Mouse (Mus musculus): ENCODE results near the gene Ugt1a8. TPM values are rescaled to one million over a fixed set of nuclear protein-coding genes. Genes with fewer than 3 reads are reported as not detected.
"Not testable (repeated sequence)": the region's sequence is repeated elsewhere in the genome, so short reads cannot be mapped to it uniquely, and the experiment has no call there.

Ugt1a8 gene
- polyA plus RNA-seq, 1 experiment from 2014 or later = not detected

DNA sequence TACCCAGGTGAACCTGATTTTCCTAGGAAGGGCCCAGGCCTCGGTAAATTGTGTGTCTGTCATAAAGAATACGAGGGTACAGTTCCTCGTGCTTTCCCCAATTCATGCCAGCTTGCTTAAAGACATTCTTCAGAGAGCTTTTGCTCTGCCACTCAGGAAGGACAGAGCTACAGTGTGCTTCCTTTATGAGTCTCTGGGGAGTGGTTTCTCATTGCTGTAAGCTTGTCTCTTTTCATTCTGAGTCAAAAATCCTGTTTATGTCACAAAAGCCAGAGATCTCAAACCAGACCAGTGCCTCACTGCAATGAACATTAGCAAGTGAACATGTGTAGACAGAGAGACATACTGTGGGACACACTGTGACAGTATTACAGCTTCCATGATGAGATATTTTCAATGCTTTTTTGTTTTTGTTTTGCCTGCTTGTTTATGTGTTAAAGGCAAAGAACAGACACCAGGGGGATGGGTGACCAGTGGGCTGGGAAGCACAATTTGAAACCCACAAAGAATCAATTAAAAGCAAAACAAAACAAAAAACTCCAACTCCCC is 46.4 kb downstream of the Ugt1a8 start:
- Histone ChIP-seq H3K27ac (peak overlapping the region; percentile 87), H3K4me3 (ENCODE audit: inconsistent target) (no peak overlapping the region), H3K79me2 (ENCODE audit: inconsistent target) (peaks cover 78% of the 10 kb centered on the region), H3K36me3 (ENCODE audit: inconsistent target) (no peaks in the 10 kb centered on the region)
- 3% methylated on average over 3 of the region's 3 CpGs for WGBS (ENCODE audit: missing documents)

DNA sequence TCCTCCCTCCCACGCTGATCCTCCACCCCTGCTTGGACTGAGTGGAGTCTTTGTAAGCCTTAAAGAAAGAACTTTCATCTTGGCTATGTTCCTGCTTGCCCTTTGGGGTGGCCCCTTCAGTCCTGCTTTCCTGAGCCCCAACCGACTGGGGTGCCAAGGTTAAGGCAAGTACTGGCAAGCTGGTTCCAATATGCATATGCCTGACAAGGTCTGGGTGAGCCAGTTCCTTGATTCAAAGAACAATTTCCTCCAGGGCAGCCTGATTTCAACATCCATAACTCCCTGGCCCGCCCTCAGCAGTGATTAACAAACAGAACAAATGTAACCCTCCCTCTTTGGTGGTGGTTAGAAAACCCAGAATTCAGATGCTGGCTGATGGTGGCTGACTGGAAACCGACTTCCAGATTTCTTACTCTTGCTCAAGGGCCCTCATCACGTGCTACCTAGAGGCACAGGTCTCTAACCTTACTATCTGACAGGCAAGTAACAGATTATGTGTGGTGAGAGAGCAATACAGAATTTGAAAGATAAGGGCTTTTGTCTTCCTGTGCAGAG is 46.9 kb downstream of the Ugt1a8 start, which contains the start of gene Ugt1a6a:
Gene Ugt1a6a (plus strand): TSS at position 353 of the 555 bp plus-strand sequence.
- not testable (repeated sequence) for H3K4me3 ChIP-seq (ENCODE audit: inconsistent target); H3K36me3 ChIP-seq (ENCODE audit: inconsistent target)
- peak within 1 kb of the TSS; percentile 87 for H3K27ac ChIP-seq
- WGBS (ENCODE audit: missing documents) = 10% methylated on average over 3 of the region's 5 CpGs
- peaks cover 73% of the 10 kb centered on the region for H3K79me2 ChIP-seq (ENCODE audit: inconsistent target)

DNA sequence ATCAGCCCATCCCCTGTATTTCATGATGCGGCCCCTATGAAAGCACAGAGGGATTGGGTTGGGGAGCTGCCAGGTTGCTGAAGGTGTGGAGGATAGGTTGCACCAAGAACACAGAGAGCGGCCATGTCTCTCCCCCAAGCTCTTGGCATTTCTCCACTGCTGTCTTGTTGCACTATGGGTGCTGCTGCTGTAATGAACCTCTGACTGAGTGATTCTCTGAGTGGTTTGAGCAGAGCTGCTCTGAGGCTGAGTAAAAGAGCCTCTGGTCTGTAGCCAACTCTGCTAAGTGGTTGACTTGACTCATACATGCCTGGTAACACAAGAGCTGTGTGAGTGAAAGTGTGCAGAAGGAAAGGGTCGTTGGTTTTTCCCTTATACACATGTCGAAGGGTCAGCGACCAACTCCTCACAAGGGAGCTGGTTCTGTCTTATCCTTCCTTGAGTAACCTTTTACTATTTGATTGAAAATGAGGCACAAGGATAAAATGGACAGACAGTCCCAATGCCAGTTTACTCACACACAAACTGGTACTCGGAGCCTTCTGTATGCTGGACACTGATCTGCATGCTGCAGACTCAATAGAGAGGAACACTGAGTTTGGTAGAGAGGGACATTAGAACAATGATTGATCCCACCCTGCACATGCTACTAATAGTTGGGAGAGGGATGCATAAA is 47.8 kb downstream of the Ugt1a8 start:
- H3K79me2 ChIP-seq (ENCODE audit: inconsistent target) = peaks cover 67% of the 10 kb centered on the region
- WGBS (ENCODE audit: missing documents) = 81% methylated on average over 4 of the region's 6 CpGs
- H3K27ac ChIP-seq; H3K36me3 ChIP-seq (ENCODE audit: inconsistent target); H3K4me3 ChIP-seq (ENCODE audit: inconsistent target): not testable (repeated sequence)

DNA sequence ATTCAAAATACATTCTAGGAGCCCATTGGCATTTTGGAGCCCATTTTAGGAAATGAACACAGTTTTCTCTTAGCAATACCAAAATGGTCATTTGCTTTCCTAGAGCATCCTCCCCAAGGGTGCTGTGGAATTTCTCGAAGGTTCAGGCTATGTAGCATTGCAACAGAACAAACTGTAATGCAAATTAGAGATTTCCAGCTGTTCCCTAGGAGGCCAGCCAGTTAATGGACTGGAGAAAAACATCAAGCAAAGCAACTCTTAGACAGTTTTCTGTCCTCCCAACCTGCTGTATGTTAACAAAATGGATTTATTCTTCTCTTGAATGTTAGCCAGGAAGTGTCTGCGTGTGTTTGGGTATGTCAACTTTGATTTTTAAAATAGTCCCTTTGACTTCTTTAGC is 49.0 kb downstream of the Ugt1a8 start:
- Histone ChIP-seq H3K36me3 (ENCODE audit: inconsistent target) (no peaks in the 10 kb centered on the region), H3K27ac (no peak overlapping the region), H3K79me2 (ENCODE audit: inconsistent target) (peaks cover 59% of the 10 kb centered on the region), H3K4me3 (ENCODE audit: inconsistent target) (no peak overlapping the region)
- WGBS (ENCODE audit: missing documents) = 75% methylated on average over 2 of the region's 2 CpGs

DNA sequence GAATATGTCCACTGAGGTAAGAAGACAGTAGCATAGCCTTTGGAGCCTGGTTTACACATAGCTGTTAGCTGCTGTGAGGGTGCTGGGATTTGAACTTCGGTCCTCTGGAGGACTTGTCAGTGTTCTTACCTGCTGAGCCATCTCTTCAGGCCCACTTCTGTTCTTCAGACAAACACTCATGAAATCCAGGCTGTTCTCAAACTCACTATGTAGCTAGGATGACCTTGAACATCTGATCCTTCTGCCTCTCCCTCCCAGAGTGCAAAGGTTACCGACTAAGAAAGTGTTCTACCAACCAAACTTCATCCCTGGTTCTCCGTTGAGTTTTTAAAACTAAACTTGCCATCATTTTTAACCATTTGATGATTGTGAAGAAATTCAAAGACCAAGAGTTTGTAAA is 49.7 kb downstream of the Ugt1a8 start:
- Histone ChIP-seq H3K27ac (no peak overlapping the region), H3K36me3 (ENCODE audit: inconsistent target) (no peaks in the 10 kb centered on the region), H3K4me3 (ENCODE audit: inconsistent target) (no peak overlapping the region), H3K79me2 (ENCODE audit: inconsistent target) (peaks cover 59% of the 10 kb centered on the region)
- 100% methylated on average over 3 of the region's 3 CpGs for WGBS (ENCODE audit: missing documents)

DNA sequence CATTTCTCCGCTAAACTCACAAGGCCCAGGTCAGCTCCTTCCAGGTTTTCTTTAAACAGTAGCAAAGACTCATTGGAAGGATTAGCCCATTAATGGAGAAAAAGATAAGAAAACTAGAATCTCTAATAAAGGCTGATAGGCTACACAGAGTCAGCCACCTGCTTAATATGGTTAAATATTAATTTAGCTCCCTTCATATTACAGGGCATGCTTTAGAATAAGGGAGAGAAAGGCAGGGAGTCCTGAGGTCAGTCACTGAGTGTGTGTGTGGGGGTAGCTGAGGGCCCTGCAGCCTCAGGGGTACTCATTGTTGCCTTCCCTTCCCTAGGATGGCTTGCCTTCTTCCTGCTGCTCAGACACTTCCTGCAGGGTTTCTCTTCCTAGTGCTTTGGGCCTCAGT is 50.5 kb downstream of the Ugt1a8 start:
- Histone ChIP-seq H3K27ac (no peak overlapping the region), H3K4me3 (ENCODE audit: inconsistent target) (no peak overlapping the region)

DNA sequence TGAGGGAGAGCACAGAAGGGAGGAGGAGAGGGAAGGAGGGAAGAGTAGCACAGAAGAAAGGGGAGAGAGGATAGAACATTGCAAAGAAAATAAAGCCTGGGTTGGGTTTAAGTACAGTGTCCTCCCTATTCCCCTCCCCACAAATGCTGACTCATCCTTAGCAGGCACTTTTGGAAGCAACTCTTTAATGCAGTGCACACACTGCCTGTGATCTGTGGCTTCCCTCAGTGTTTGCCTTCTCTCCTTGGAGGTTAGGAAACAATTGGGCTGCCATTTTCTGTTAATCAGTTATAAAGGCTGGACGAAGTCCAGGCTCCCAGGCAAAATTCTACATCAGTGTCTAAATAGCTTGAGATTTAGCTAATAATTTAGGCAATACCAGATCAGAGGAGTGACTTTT is 52.9 kb downstream of the Ugt1a8 start:
- not testable (repeated sequence) for H3K27ac ChIP-seq; H3K36me3 ChIP-seq (ENCODE audit: inconsistent target); H3K4me3 ChIP-seq (ENCODE audit: inconsistent target)
- H3K79me2 ChIP-seq (ENCODE audit: inconsistent target) = peaks cover 56% of the 10 kb centered on the region
- 60% methylated on average over 1 of the region's 1 CpGs for WGBS (ENCODE audit: missing documents)

More for the DNA sequence above, 50.5 kb downstream of the Ugt1a8 start:
- H3K79me2 ChIP-seq (ENCODE audit: inconsistent target) = peaks cover 59% of the 10 kb centered on the region
- H3K36me3 ChIP-seq (ENCODE audit: inconsistent target) = no peaks in the 10 kb centered on the region
- 100% methylated on average over 1 of the region's 1 CpGs for WGBS (ENCODE audit: missing documents)

DNA sequence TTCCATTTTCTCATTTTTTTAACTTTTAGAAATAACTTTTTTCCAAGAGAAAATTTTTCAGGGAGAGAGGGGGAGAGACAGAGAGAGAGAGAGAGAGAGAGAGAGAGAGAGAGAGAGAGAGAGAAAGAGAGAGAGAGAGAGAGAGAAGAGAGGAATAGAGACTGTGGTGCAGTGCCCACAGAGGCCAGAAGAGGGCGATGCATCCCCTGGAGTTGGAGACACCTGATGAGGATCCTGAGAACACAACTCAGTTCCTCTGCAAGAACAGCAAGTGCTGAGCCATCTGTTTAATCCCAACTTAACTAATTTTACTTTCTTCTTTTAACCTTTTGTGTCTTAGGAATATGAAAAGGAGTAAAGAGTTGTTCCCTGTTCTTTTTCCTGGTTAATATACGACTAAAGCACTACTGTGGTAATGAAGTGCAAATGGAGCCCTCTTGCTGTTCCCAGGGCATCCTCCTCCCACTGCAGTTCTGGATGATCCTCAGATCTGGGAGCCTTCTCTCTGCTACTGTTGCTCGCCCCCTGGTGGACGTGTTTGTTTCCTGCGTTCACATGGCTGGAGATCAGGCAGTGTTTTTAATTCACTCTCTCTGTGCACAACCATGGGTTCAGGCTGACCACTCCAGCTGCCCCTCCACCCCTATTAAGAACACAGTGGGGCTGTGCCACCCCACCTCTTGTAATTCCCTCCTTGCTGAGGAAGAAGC is 56.5 kb downstream of the Ugt1a8 start:
- peaks cover 52% of the 10 kb centered on the region; the same call in 1 of the 2 replicates for H3K79me2 ChIP-seq (ENCODE audit: inconsistent target)
- H3K27ac ChIP-seq; H3K36me3 ChIP-seq (ENCODE audit: inconsistent target); H3K4me3 ChIP-seq (ENCODE audit: inconsistent target): not testable (repeated sequence)
- WGBS (ENCODE audit: missing documents) = 25% methylated on average over 2 of the region's 5 CpGs

DNA sequence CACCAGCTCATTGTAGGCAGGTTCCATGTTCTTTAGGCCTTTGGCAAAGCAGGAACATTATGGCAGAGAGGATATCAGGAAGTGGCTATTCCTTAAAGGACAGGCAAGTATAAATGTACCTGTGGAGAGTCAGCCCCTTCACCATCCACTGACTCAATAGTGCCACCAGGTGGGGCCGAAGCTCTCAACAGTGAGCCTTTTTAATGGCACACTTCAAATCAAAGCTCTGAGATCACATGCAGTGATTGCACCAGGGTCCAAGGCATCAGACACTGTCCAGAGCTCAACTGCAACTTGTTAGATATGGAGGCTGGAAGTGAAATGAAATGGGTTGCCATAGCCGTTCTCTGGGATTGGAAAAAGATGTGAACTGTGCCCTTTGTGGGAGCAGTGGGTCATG is 57.7 kb downstream of the Ugt1a8 start:
- 92% methylated on average over 2 of the region's 2 CpGs for whole genome bisulfite sequencing (ENCODE audit: missing documents)
- H3K79me2 ChIP-seq (ENCODE audit: inconsistent target) = peaks cover 64% of the 10 kb centered on the region; the same call in 1 of the 2 replicates
- not testable (repeated sequence) for H3K36me3 ChIP-seq (ENCODE audit: inconsistent target); H3K27ac ChIP-seq; H3K4me3 ChIP-seq (ENCODE audit: inconsistent target)

DNA sequence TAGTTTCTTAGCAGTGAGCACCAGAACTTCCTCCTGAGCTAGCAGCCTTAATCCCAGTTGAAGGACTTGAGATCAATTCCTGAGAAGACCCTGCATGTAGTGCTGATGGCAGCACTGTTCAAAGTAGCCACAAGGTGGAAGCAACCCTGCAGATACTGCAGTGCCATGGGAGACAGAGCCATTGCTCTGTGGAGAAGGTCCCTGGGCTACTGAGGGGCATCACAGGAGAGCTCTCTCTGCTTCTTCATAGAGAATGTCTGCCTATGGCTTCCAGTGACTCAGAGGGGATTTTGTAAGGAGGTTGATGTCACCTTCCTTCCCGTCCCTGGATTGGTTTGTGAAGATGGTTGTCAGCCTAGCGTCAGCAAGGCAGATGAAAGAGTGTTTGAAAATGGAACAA is 62.5 kb downstream of the Ugt1a8 start:
- WGBS (ENCODE audit: missing documents) = no CpG with 5 or more reads among the region's 2 CpGs
- not testable (repeated sequence) for H3K4me3 ChIP-seq (ENCODE audit: inconsistent target); H3K27ac ChIP-seq; H3K36me3 ChIP-seq (ENCODE audit: inconsistent target)
- H3K79me2 ChIP-seq (ENCODE audit: inconsistent target) = peaks cover 90% of the 10 kb centered on the region

DNA sequence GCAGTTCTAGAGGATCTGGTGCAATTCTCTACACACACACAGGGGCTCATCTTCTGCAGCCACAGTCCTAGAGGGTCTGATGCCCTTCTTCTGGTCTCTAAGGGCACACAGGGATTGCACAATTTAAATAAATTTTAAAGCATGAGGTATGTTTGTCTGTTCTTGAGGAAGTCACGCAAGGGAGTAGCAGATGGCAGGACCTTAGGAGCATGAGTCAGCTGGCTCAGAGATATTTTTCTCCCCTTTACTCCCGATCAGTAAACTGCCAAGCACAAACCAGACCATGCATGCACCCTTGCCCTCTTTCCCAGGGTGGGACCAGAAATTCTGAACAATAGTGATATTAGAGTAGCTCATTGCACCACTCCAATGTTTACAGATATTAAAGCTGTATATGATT is 70.8 kb downstream of the Ugt1a8 start:
- H3K79me2 ChIP-seq (ENCODE audit: inconsistent target) = peaks cover 84% of the 10 kb centered on the region
- 3% methylated on average over 2 of the region's 2 CpGs for WGBS (ENCODE audit: missing documents)
- H3K36me3 ChIP-seq (ENCODE audit: inconsistent target) = no peaks in the 10 kb centered on the region
- H3K27ac ChIP-seq = peak overlapping the region; percentile 15
- no peak overlapping the region for H3K4me3 ChIP-seq (ENCODE audit: inconsistent target)

DNA sequence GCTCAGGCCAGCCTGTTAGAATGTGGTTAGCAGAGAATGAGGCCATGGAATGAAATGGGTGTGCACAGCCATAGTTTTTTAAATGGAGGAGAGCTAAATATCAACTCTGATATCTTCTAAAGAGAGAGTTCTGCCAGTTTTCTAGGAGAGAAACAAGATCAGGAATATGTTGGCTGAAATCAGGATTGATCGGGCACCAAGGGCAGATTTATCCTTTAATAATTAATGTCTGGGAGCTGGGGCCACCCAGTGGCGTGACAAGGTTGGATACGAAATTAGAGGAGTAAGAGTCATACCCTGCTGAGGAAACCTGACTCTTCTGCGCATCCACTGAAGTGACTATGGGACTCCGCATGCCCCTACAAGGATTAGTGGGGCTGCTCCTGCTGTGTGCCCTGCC is 78.1 kb downstream of the Ugt1a8 start, which contains the start of gene Ugt1a5:
Gene Ugt1a5 (plus strand): TSS at position 302 of the 400 bp plus-strand sequence.
- H3K4me3 ChIP-seq (ENCODE audit: inconsistent target) = no peak within 1 kb of the TSS
- WGBS (ENCODE audit: missing documents) = 100% methylated on average over 5 of the region's 5 CpGs
- H3K27ac ChIP-seq = no peak within 1 kb of the TSS
- H3K36me3 ChIP-seq (ENCODE audit: inconsistent target) = peaks cover 8% of the 10 kb centered on the region; the same call in 1 of the 2 replicates
- peaks cover 83% of the 10 kb centered on the region for H3K79me2 ChIP-seq (ENCODE audit: inconsistent target)

DNA sequence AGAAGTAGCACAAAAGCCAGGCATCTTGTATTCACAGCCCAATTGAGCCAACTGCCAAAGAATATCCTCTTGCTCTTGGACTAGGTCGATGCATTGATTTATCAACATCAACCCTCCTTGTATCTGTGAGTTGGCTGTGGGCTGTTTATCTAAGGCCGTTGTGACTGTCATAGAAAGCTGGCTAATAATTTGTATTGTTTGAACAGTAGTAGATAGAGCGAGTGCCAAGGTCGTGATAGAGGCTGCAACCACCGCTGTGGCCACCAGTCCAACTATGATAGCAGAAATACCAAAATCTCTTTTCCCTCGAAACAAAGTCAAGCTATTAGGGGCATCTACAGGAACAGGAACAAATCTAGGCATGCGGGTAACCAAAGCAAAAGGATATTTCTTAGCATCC is 84.6 kb downstream of the Ugt1a8 start:
- WGBS (ENCODE audit: missing documents) = 90% methylated on average over 2 of the region's 7 CpGs
- not testable (repeated sequence) for H3K27ac ChIP-seq; H3K36me3 ChIP-seq (ENCODE audit: inconsistent target); H3K4me3 ChIP-seq (ENCODE audit: inconsistent target)
- peaks cover 35% of the 10 kb centered on the region; the same call in 1 of the 2 replicates for H3K79me2 ChIP-seq (ENCODE audit: inconsistent target)

DNA sequence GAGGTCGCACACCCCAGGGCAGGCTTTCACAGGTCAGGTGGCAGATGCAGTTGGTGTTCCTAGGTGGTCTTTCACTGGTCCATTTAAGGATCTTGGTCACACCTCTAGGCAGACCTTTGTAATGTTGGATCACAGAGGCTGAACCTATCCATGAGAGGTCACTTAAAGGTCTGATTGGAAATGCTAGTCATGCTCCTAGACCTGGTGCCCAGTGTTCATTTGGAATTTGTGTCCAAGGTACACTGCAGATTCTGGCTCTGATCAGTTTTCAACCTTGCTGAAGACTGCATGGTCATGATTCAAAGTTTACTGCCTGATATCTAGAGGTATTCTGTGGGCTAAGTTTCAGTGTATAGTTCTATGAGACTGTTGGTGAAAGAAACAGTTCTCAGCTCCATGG is 92.0 kb downstream of the Ugt1a8 start:
- WGBS (ENCODE audit: missing documents) = 100% methylated on average over 1 of the region's 1 CpGs
- Histone ChIP-seq H3K4me3 (ENCODE audit: inconsistent target) (no peak overlapping the region), H3K79me2 (ENCODE audit: inconsistent target) (peaks cover 33% of the 10 kb centered on the region; the same call in 1 of the 2 replicates), H3K36me3 (ENCODE audit: inconsistent target) (no peaks in the 10 kb centered on the region), H3K27ac (no peak overlapping the region)

Data from macrophage (primary cell).